Comparison of ENCODE assay signal across 20 mouse cellular contexts in genomic region chr12:92740818-92741217, GRCm38 (mm10).
A peak's percentile ranks its signal among the peaks of the same experiment; 100 is the strongest.
DNase-seq lines count a peak whose midpoint lies in the region; ATAC-seq and TF ChIP-seq lines count a peak whose summit lies in the region.
"Had no signal": no experiment of that assay in that cellular context is flagged by ENCODE, and none has a peak within 500 bp of the region (broad histone marks: within the 10 kb centered on the region; RNA-seq: fewer than 3 reads in every experiment).

No protein-coding gene starts in this region.

- TF ChIP-seq EP300 in CH12.LX (IDR thresholded peaks at IDR 0.05; ENCODE audit: low read length) = no peak

- no peaks in the 10 kb centered on the region for H3K36me3 ChIP-seq in CH12.LX (replicated peaks in 1 of 2; ENCODE audit: control insufficient read depth in 1 of 2, insufficient read depth in 1 of 2, low read length in 1 of 2)
- H3K36me3 ChIP-seq: embryonic facial prominence, embryonic 15.5 days; forebrain, embryonic 10.5 days; forebrain, embryonic 15.5 days; heart, embryonic 12.5 days; hindbrain, embryonic 12.5 days had no signal

- peaks cover 0 to 3% of the 10 kb centered on the region in 2 experiments; a peak in 1 of 4 replicates for H3K4me1 ChIP-seq in CH12.LX (ENCODE audit: control insufficient read depth in 1 of 2, insufficient read depth in 2 of 2)
- H3K4me1 ChIP-seq: embryonic facial prominence, embryonic 15.5 days; forebrain, embryonic 10.5 days; forebrain, embryonic 15.5 days; heart, embryonic 12.5 days; hindbrain, embryonic 12.5 days had no signal

- peak; percentile 54 for ATAC-seq in inflammation-experienced regulatory T-cells, adult 6 months
- ATAC-seq in neutrophil, adult 5-6 weeks (ENCODE audit: extremely low read depth, insufficient number of reproducible peaks, low FRiP score, poor library complexity, severe bottlenecking) = peak; percentile 48; the same call in 1 of the 2 replicates
- ATAC-seq: forebrain, embryonic 15.5 days; intestine, embryonic 16.5 days had no signal

- H3K4me3 ChIP-seq in CH12.LX (replicated peaks in 1 of 3; ENCODE audit: low read depth in 2 of 3, low read length in 2 of 3, poor library complexity in 1 of 3) = no peak overlapping the region
- H3K4me3 ChIP-seq: embryonic facial prominence, embryonic 15.5 days; erythroblast, embryonic 14.5 days; forebrain, embryonic 10.5 days; forebrain, embryonic 15.5 days; heart, embryonic 12.5 days; hindbrain, embryonic 12.5 days had no signal

- H3K4me2 ChIP-seq in CH12.LX (ENCODE audit: insufficient read depth, low read depth, poor library complexity, severe bottlenecking) = no peak overlapping the region
- H3K4me2 ChIP-seq: embryonic facial prominence, embryonic 15.5 days; forebrain, embryonic 15.5 days; heart, embryonic 12.5 days; hindbrain, embryonic 12.5 days had no signal

- TF ChIP-seq RAD21 in CH12.LX (IDR thresholded peaks at IDR 0.05; ENCODE audit: low read depth, low read length) = no peak

- TF ChIP-seq POLR2A in CH12.LX (IDR thresholded peaks at IDR 0.05; ENCODE audit: low read depth, low read length) = no peak

- H3K9ac ChIP-seq in CH12.LX (ENCODE audit: insufficient read depth, low read depth) = no peak overlapping the region
- H3K9ac ChIP-seq: embryonic facial prominence, embryonic 15.5 days; forebrain, embryonic 15.5 days; heart, embryonic 12.5 days; hindbrain, embryonic 12.5 days had no signal

- no peak overlapping the region for H3K27ac ChIP-seq in CH12.LX (ENCODE audit: insufficient read depth, low read depth)
- H3K27ac ChIP-seq: embryonic facial prominence, embryonic 15.5 days; forebrain, embryonic 10.5 days; forebrain, embryonic 15.5 days; hindbrain, embryonic 12.5 days had no signal

- no peaks in the 10 kb centered on the region for H3K27me3 ChIP-seq in CH12.LX (replicated peaks)
- H3K27me3 ChIP-seq: embryonic facial prominence, embryonic 15.5 days; forebrain, embryonic 15.5 days; heart, embryonic 12.5 days; hindbrain, embryonic 12.5 days had no signal

- in situ Hi-C loops in CH12.LX (cut with MboI; ENCODE audit: low pct_ligation_motif_present, low pct_unique_long_range_greater_than_20kb, low sequenced_read_pairs) = no loop called here

- no peaks in the 10 kb centered on the region for H3K9me3 ChIP-seq in CH12.LX (replicated peaks; ENCODE audit: low read length)
- H3K9me3 ChIP-seq: embryonic facial prominence, embryonic 15.5 days; forebrain, embryonic 10.5 days; forebrain, embryonic 15.5 days; heart, embryonic 12.5 days; hindbrain, embryonic 12.5 days had no signal

- DNase-seq in CH12.LX (ENCODE audit: extremely low read depth) = peak; percentile 35
- no peak for DNase-seq in spleen, postnatal 14 days (ENCODE audit: low spot score in 2 of 2)
- no peak for DNase-seq in kidney, postnatal 25 days
- DNase-seq in frontal cortex, postnatal 14 days (ENCODE audit: low spot score in 2 of 2) = no peak
- DNase-seq: adrenal gland, adult 8-10 months; adrenal gland, postnatal 36 days; cerebellum, adult 2 months; cerebellum, postnatal 10 days; embryo, embryonic 11 days; gastrocnemius, postnatal 14 days; heart, postnatal 36 days had no signal

- dilution Hi-C loops in CH12.LX (cut with MboI; ENCODE audit: extremely low pct_ligation_motif_present, extremely low pct_unique_long_range_greater_than_20kb, low sequenced_read_pairs) = no loop called here

- no peak for TF ChIP-seq CTCF in CH12.LX (conservative IDR thresholded peaks at IDR 0.05 in 1 of 2, IDR thresholded peaks at IDR 0.05 in 1 of 2; ENCODE audit: low read depth in 2 of 2, low read length in 2 of 2)

- no peaks in the 10 kb centered on the region for H3K79me2 ChIP-seq in CH12.LX (replicated peaks; ENCODE audit: control insufficient read depth, extremely low read depth, insufficient read depth, poor library complexity, severe bottlenecking)

TF ChIP-seq in CH12.LX, 34 proteins besides CTCF, POLR2A, EP300 and RAD21:
- TF ChIP-seq HCFC1 (IDR thresholded peaks at IDR 0.05; ENCODE audit: low read depth, low read length) (no peak), ZC3H11A (IDR thresholded peaks at IDR 0.05; ENCODE audit: low read depth, low read length) (no peak), USF2 (conservative IDR thresholded peaks at IDR 0.05; ENCODE audit: low read depth, low read length) (no peak)
